Mouse (Mus musculus) thymus, adult 2 months (tissue): ENCODE measurements around the gene Gstt2.

Experiments used
- CTCF ChIP-seq: fragments of 200-500 bp; IDR thresholded peaks from 2 replicates; pipeline ENCODE4 v1.5.1; 2012; ENCODE audit warnings: mild to moderate bottlenecking, control low read depth, low read length, moderate library complexity, borderline replicate concordance; ENCODE audit not compliant: control insufficient read depth, poor library complexity, insufficient read depth; ENCODE audit errors: extremely low read depth
- POLR2A ChIP-seq: fragments of 200-500 bp; IDR thresholded peaks from 2 replicates; pipeline ENCODE4 v1.6.1; 2012; ENCODE audit warnings: mild to moderate bottlenecking, low read length, control low read depth, moderate library complexity; ENCODE audit not compliant: control insufficient read depth, poor library complexity, insufficient read depth; ENCODE audit errors: extremely low read depth

GRCm38 (mm10) chr10:75851681-75852080 is 14.5 kb upstream of the Gstt2 start:
- no peak for TF ChIP-seq CTCF
- no peak for TF ChIP-seq POLR2A
